Mouse (Mus musculus): ENCODE results near the gene Capza1.
A peak's percentile ranks its signal among the peaks of the same experiment; 100 is the strongest.
"Not testable (repeated sequence)": the region's sequence is repeated elsewhere in the genome, so short reads cannot be mapped to it uniquely, and the experiment has no call there.

The Capza1 gene

DNA sequence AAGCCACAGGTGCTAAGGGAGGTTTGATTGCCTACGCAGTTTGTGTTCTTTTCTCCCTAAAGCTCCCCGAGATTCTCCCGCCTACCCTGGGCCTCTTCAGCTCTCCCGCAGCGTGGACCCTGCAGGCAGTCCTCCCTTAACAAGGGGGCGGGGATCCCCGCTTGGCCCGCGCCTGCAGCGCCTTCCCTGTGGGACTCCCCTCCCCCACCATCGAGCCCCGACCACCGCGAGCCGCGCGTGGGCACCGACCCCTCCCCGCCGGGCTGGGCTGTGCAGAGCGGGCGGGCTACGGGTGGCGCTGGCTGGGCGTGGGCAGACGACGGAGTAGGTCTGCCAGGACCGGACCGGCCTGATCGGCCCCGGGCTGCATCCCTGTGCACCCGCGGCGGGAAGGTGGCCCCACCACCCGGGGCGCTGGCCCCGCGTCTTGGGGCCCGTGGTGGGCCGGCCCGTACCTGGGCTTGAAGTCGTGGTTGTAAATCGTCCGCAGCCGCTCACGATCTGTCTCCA lies 46.8 kb downstream of the Capza1 start:
- peak; percentile 62 for DNase-seq (ENCODE audit: low read depth, low spot score)

DNA sequence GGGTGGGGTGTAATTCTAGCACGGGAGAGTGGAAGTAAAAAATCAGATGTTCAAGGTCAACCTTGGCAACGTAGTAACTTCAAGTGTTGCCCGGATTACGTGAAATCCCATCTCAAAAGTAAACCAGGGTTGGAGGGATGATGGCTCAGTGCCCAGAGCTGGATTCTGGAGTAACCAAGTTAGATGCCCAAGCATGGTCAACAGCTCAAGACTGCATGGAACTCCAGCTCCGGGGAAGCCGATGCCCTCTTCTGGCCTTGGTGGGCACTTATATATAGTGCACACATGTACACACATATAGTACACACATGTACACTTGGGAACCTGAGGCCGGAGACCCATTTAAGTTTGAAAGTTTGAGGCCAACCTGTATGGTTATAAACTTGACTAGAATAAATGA lies 48.2 kb downstream of the Capza1 start:
- no peak for DNase-seq (ENCODE audit: low read depth, low spot score)

DNA sequence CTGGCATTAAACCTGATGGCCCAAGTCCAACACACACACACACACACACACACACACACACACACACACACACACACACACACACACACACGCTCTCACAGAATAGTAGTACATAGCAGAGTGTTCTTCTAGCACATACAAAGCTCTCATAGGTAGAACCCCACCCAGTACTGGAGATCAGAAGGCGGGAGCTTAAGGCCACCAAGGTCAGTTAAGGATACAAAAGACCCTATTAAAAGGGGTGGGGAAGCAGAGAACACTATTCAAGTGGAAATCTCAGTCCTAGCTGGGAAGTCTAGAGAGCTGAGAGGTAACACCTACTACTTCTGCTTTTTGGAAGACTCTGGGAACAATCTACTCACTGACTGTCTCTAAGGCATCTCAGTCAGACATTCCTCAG lies 49.0 kb downstream of the Capza1 start:
- peak; percentile 95 for DNase-seq (ENCODE audit: low read depth, low spot score)

DNA sequence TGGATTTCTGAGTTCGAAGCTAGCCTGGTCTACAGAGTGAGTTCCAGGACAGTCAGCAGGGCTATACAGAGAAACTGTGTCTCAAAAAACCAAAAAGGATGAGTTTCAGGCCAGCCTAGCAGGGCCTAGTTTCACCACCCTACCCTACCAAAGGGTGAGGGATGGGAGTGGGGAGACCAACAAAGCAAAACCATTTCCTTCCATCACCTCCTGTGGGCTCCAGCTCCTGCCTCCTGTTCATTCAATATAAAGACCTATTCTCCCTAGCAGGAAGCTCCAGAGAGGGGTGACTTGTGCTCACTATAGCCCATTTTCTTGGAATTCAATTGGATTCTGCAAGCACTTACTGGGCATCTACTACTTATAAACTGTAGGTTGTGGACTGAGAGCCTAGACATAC lies 49.6 kb downstream of the Capza1 start:
- DNase-seq (ENCODE audit: low read depth, low spot score), result peak; percentile 58

GRCm38 (mm10) chr3:104813227-104813626 lies 51.1 kb downstream of the Capza1 start:
- not testable (repeated sequence) for DNase-seq (ENCODE audit: low read depth, low spot score)

- peak; percentile 51 for DNase-seq (ENCODE audit: low read depth, low spot score)
These were observed 52.1 kb downstream of the Capza1 start for GRCm38 (mm10) chr3:104812254-104812653.

- peak; percentile 87 for DNase-seq (ENCODE audit: low read depth, low spot score)
These were observed 52.6 kb downstream of the Capza1 start for GRCm38 (mm10) chr3:104811752-104812151.

- no peak for DNase-seq (ENCODE audit: low read depth, low spot score)
These were observed 58.8 kb downstream of the Capza1 start for GRCm38 (mm10) chr3:104805539-104805938.

DNA sequence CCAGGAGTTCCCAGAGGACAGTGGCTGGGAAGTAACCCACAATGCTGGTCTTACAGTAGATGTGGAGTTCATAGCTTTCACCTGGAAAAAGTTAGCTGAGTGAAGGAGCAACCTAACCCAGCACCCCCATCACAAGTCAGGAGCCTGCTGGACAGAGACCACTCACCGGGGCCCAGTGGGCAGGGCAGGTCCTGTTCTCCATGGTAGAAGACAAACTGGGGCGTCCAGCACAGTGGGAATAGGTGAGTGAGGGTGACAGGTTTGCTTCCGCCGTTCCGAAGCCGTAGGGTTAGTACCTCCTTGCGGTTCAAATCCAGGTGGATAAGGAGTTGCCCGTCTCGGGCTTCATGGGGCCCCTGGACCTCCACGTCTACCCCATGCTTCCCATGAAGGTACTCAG lies 60.0 kb downstream of the Capza1 start:
- DNase-seq (ENCODE audit: low read depth, low spot score), result no peak

- no peak for DNase-seq (ENCODE audit: low read depth, low spot score)
These were observed 62.8 kb downstream of the Capza1 start for GRCm38 (mm10) chr3:104801481-104801880.

- no peak for DNase-seq (ENCODE audit: low read depth, low spot score)
These were observed 63.6 kb downstream of the Capza1 start for GRCm38 (mm10) chr3:104800681-104801080.

DNA sequence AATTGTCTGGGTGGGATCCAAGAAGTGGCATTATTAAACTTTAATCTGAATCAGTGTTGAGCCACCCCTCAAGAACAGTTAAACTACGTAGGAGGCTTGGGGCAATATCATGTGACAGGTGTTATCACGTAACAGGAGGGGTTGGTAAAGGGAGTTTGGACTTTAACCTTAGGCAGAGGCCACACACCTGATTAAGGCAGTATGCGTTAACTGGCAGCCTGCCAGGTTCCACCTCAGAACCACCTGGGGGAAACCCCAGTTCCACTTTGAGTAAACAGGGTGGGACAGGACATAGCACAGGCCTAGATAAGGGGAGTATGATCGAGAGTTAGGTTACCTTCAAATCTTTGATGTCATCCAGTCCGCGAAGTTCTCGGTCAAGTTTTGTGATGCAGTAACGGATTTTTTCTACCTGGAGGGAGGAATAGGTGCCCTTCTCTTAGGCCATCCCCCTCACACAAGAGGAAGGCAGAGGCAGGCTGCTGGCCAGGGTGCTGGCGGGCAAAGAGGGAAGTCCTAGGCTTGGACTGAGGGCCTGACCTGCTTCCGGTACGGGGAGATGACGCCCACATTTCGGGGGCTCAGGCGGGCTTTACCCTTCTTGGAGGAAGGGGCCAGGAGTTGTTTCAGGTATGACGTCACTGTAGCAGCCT lies 67.7 kb downstream of the Capza1 start:
- peak; percentile 48 for DNase-seq (ENCODE audit: low read depth, low spot score)

- DNase-seq (ENCODE audit: low read depth, low spot score), result peak; percentile 43
These were observed 68.5 kb downstream of the Capza1 start for GRCm38 (mm10) chr3:104795661-104796340.

GRCm38 (mm10) chr3:104794953-104795470 lies 69.3 kb downstream of the Capza1 start:
- DNase-seq (ENCODE audit: low read depth, low spot score), result no peak

DNA sequence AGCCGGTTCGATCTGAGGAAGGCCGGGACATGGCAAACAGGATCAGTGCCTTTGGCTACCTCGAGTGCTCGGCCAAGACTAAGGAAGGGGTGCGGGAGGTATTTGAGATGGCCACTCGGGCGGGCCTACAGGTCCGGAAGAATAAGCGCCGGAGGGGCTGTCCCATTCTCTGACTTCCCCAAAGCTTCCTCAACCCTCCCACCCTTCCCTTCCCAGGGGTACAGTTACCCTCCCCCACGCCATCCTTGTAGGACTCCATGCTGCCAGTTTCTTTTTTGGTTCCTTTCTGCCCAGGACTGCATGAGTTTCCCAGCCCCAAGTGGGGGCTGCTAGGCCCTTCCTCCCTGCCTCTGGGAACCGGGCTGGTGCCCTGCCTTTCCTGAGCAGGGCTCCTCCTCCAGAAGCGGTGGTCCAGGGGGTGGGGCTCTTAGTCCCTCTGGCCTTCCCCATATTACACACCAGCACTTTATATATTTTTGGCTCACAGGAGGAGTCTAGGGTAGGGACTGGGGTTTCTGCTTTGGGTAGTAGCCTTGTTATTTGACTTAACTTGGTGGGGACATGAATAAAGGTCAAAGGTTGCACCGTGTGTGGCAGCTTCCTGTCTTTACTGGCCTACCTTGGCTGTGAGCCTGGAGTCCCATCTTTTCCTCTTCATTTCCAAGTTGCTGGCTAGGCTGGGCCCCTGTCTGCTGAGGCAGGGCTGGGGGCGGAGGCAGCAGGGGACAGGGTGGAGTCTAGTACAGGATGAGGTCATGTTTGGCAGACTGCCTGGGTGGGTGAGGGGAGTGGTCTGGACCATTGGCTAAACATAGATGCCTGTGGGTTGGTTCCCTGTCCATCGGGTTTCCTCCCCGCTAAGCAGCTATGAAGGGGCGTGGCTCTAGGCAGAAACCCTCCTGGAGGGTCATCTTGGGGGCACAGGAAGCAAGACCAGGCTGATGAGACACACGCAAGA lies 70.2 kb downstream of the Capza1 start:
- peak; percentile 95 for DNase-seq (ENCODE audit: low read depth, low spot score)

DNA sequence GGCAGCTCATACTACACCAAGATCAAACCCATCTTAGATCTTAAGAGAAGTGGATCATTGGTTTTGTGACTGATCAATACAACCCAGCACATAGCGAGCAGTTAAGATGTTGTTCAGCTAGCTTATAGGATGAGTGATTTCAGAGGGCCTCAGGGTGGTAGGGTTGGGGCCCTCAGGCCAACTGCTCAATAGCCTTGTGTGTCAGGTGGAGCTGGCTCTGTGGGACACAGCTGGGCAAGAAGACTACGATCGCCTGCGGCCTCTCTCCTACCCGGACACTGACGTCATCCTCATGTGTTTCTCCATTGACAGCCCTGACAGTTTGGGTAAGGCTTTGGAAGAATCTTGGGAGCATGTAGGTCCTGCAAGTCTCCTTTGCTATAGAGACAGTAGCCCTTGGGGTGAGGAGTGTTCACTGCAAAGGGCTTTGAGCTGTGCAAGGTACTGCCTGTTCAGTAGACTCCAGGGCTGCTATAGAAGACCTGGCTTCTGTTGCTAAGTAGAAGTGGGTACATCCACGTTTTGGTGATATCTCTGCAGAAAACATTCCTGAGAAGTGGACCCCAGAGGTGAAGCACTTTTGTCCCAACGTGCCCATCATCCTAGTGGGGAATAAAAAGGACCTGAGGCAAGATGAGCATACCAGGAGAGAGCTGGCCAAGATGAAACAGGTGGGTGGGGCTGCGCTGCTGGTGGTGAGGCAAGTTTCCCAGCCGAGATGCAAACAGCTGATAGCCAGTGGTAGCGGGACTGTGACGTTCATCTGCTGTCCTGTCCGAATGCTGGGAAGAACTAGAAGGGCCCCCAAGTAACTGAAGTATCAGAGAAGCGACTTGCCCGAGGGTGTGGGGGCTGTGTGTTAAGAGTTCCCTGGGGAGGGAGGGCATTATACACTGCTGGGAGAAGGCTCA lies 71.7 kb downstream of the Capza1 start:
- DNase-seq (ENCODE audit: low read depth, low spot score), result no peak

DNA sequence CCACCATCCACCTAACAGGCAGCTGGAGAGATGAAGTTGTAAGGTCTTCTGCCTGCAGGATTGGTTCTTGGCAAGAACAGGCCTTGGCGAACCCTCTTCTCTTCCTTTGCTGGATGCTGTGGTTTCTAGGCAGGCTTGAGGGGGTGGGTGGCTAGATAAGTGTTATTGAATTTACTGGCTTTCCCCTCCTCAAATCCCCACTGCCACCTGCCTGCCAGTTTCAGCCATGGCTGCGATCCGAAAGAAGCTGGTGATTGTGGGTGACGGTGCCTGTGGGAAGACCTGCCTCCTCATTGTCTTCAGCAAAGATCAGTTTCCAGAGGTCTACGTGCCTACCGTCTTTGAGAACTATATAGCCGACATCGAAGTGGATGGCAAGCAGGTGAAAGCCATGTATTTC lies 72.6 kb downstream of the Capza1 start:
- no peak for DNase-seq (ENCODE audit: low read depth, low spot score)

GRCm38 (mm10) chr3:104791017-104791416 lies 73.3 kb downstream of the Capza1 start:
- no peak for DNase-seq (ENCODE audit: low read depth, low spot score)

GRCm38 (mm10) chr3:104790401-104790937 lies 73.8 kb downstream of the Capza1 start:
- DNase-seq (ENCODE audit: low read depth, low spot score), result peak; percentile 62

DNA sequence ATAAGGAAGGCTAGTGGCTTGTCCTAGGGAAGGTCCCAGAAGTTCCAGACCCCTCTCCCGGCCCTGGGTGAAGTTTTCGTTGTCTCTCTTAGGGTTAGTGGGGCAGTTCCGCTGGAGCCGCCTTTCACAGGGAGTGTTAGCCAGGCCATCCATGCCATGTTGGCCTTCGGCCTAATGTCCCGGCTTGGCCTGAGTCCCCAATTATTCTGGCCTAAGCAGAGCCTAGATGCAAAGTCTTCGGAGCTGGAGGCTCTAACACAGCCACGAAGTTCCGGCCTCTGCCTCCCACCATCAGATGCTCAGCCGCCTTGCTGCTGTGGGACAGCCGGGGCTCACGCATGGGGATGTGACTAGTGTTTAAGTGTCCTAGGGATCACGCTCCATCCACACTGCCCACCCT lies 74.5 kb downstream of the Capza1 start:
- DNase-seq (ENCODE audit: low read depth, low spot score), result no peak

- DNase-seq (ENCODE audit: low read depth, low spot score), result peak; percentile 59
These were observed 75.0 kb downstream of the Capza1 start for GRCm38 (mm10) chr3:104789312-104789605.
